Mouse (Mus musculus): ENCODE results near the gene Gng2. TPM values are rescaled to one million over a fixed set of nuclear protein-coding genes. Genes with fewer than 3 reads are reported as not detected.

Gene Gng2
- polyA plus RNA-seq, 1 experiment from 2014 or later = 201 TPM

- Histone ChIP-seq H3K9me3 (ENCODE audit: control insufficient read depth, low read length) (no peaks in the 10 kb centered on the region), H3K36me3 (ENCODE audit: control insufficient read depth, insufficient read depth, low read length) (no peaks in the 10 kb centered on the region), H3K4me1 (replicated peaks; ENCODE audit: control insufficient read depth, insufficient read depth, low read length) (no peaks in the 10 kb centered on the region), H3K27me3 (ENCODE audit: control insufficient read depth, insufficient read depth, low read length) (no peaks in the 10 kb centered on the region), H3K4me3 (ENCODE audit: low read depth, low read length) (no peak overlapping the region), H3K4me2 (replicated peaks; ENCODE audit: low read depth, low read length) (no peak overlapping the region), H3K9ac (ENCODE audit: low read depth, low read length) (no peak overlapping the region), H3K27ac (ENCODE audit: low read depth, low read length) (no peak overlapping the region)
- WGBS = 89% methylated on average over 3 of the region's 3 CpGs
- DNase-seq (ENCODE audit: low spot score) (no peak), ATAC-seq (ENCODE audit: low FRiP score) (no peak)
Observed at GRCm38 (mm10) chr14:19935084-19935483, 42.3 kb downstream of the Gng2 start.

- no peaks in the 10 kb centered on the region for H3K36me3 ChIP-seq (ENCODE audit: control insufficient read depth, insufficient read depth, low read length)
- DNase-seq (ENCODE audit: low spot score) = no peak
- no peaks in the 10 kb centered on the region for H3K4me1 ChIP-seq (replicated peaks; ENCODE audit: control insufficient read depth, insufficient read depth, low read length)
- H3K27me3 ChIP-seq (ENCODE audit: control insufficient read depth, insufficient read depth, low read length) = no peaks in the 10 kb centered on the region
- H3K27ac ChIP-seq (ENCODE audit: low read depth, low read length) = no peak overlapping the region
- no peak overlapping the region for H3K4me2 ChIP-seq (replicated peaks; ENCODE audit: low read depth, low read length)
- H3K9me3 ChIP-seq (ENCODE audit: control insufficient read depth, low read length) = no peaks in the 10 kb centered on the region
- H3K9ac ChIP-seq (ENCODE audit: low read depth, low read length) = no peak overlapping the region
- 78% methylated on average over 6 of the region's 6 CpGs for WGBS
- ATAC-seq (ENCODE audit: low FRiP score) = no peak
- H3K4me3 ChIP-seq (ENCODE audit: low read depth, low read length) = no peak overlapping the region
Observed at GRCm38 (mm10) chr14:19933314-19933713, 44.1 kb downstream of the Gng2 start.

GRCm38 (mm10) chr14:19927879-19928278, 49.5 kb downstream of the Gng2 start:
- WGBS = 47% methylated on average over 6 of the region's 6 CpGs
- no peak overlapping the region for H3K4me3 ChIP-seq (ENCODE audit: low read depth, low read length)
- no peak overlapping the region for H3K4me2 ChIP-seq (replicated peaks; ENCODE audit: low read depth, low read length)
- H3K27me3 ChIP-seq (ENCODE audit: control insufficient read depth, insufficient read depth, low read length) = no peaks in the 10 kb centered on the region
- no peak overlapping the region for H3K9ac ChIP-seq (ENCODE audit: low read depth, low read length)
- no peak overlapping the region for H3K27ac ChIP-seq (ENCODE audit: low read depth, low read length)
- ATAC-seq (ENCODE audit: low FRiP score) (no peak), DNase-seq (ENCODE audit: low spot score) (no peak)
- no peaks in the 10 kb centered on the region for H3K4me1 ChIP-seq (replicated peaks; ENCODE audit: control insufficient read depth, insufficient read depth, low read length)
- no peaks in the 10 kb centered on the region for H3K36me3 ChIP-seq (ENCODE audit: control insufficient read depth, insufficient read depth, low read length)
- H3K9me3 ChIP-seq (ENCODE audit: control insufficient read depth, low read length) = no peaks in the 10 kb centered on the region

- Histone ChIP-seq H3K4me3 (ENCODE audit: low read depth, low read length) (no peak overlapping the region), H3K27ac (ENCODE audit: low read depth, low read length) (no peak overlapping the region), H3K4me1 (replicated peaks; ENCODE audit: control insufficient read depth, insufficient read depth, low read length) (no peaks in the 10 kb centered on the region), H3K9me3 (ENCODE audit: control insufficient read depth, low read length) (no peaks in the 10 kb centered on the region), H3K4me2 (replicated peaks; ENCODE audit: low read depth, low read length) (no peak overlapping the region), H3K9ac (ENCODE audit: low read depth, low read length) (no peak overlapping the region), H3K27me3 (ENCODE audit: control insufficient read depth, insufficient read depth, low read length) (no peaks in the 10 kb centered on the region), H3K36me3 (ENCODE audit: control insufficient read depth, insufficient read depth, low read length) (no peaks in the 10 kb centered on the region)
- DNase-seq (ENCODE audit: low spot score) (no peak), ATAC-seq (ENCODE audit: low FRiP score) (no peak)
- WGBS = 57% methylated on average over 2 of the region's 2 CpGs
Observed at GRCm38 (mm10) chr14:19927156-19927555, 50.3 kb downstream of the Gng2 start.

- H3K36me3 ChIP-seq (ENCODE audit: control insufficient read depth, insufficient read depth, low read length) = no peaks in the 10 kb centered on the region
- no peak overlapping the region for H3K9ac ChIP-seq (ENCODE audit: low read depth, low read length)
- no peak overlapping the region for H3K4me3 ChIP-seq (ENCODE audit: low read depth, low read length)
- H3K9me3 ChIP-seq (ENCODE audit: control insufficient read depth, low read length) = no peaks in the 10 kb centered on the region
- 86% methylated on average over 8 of the region's 8 CpGs for WGBS
- DNase-seq (ENCODE audit: low spot score) (no peak), ATAC-seq (ENCODE audit: low FRiP score) (no peak)
- no peak overlapping the region for H3K4me2 ChIP-seq (replicated peaks; ENCODE audit: low read depth, low read length)
- no peaks in the 10 kb centered on the region for H3K27me3 ChIP-seq (ENCODE audit: control insufficient read depth, insufficient read depth, low read length)
- no peak overlapping the region for H3K27ac ChIP-seq (ENCODE audit: low read depth, low read length)
- H3K4me1 ChIP-seq (replicated peaks; ENCODE audit: control insufficient read depth, insufficient read depth, low read length) = no peaks in the 10 kb centered on the region
Observed at GRCm38 (mm10) chr14:19926312-19926711, 51.1 kb downstream of the Gng2 start.

- ATAC-seq (ENCODE audit: low FRiP score) (no peak), DNase-seq (ENCODE audit: low spot score) (no peak)
- H3K4me2 ChIP-seq (replicated peaks; ENCODE audit: low read depth, low read length) = no peak overlapping the region
- H3K36me3 ChIP-seq (ENCODE audit: control insufficient read depth, insufficient read depth, low read length) = no peaks in the 10 kb centered on the region
- H3K9ac ChIP-seq (ENCODE audit: low read depth, low read length) = no peak overlapping the region
- H3K27me3 ChIP-seq (ENCODE audit: control insufficient read depth, insufficient read depth, low read length) = no peaks in the 10 kb centered on the region
- 79% methylated on average over 6 of the region's 6 CpGs for WGBS
- no peaks in the 10 kb centered on the region for H3K9me3 ChIP-seq (ENCODE audit: control insufficient read depth, low read length)
- no peak overlapping the region for H3K27ac ChIP-seq (ENCODE audit: low read depth, low read length)
- H3K4me1 ChIP-seq (replicated peaks; ENCODE audit: control insufficient read depth, insufficient read depth, low read length) = no peaks in the 10 kb centered on the region
- no peak overlapping the region for H3K4me3 ChIP-seq (ENCODE audit: low read depth, low read length)
Observed at GRCm38 (mm10) chr14:19925157-19925556, 52.3 kb downstream of the Gng2 start.

- H3K4me1 ChIP-seq (replicated peaks; ENCODE audit: control insufficient read depth, insufficient read depth, low read length) = no peaks in the 10 kb centered on the region
Observed at GRCm38 (mm10) chr14:19924086-19924485, 53.3 kb downstream of the Gng2 start.

GRCm38 (mm10) chr14:19920254-19920691, 57.2 kb downstream of the Gng2 start:
- no peak overlapping the region for H3K4me3 ChIP-seq (ENCODE audit: low read depth, low read length)
- ATAC-seq (ENCODE audit: low FRiP score) (peak; percentile 86), DNase-seq (ENCODE audit: low spot score) (peak; percentile 58)
- no peak overlapping the region for H3K4me2 ChIP-seq (replicated peaks; ENCODE audit: low read depth, low read length)
- peak overlapping the region; percentile 64 for H3K27ac ChIP-seq (ENCODE audit: low read depth, low read length)
- no peaks in the 10 kb centered on the region for H3K27me3 ChIP-seq (ENCODE audit: control insufficient read depth, insufficient read depth, low read length)
- H3K36me3 ChIP-seq (ENCODE audit: control insufficient read depth, insufficient read depth, low read length) = no peaks in the 10 kb centered on the region
- H3K4me1 ChIP-seq (replicated peaks; ENCODE audit: control insufficient read depth, insufficient read depth, low read length) = no peaks in the 10 kb centered on the region
- WGBS = 21% methylated on average over 13 of the region's 13 CpGs
- H3K9ac ChIP-seq (ENCODE audit: low read depth, low read length) = no peak overlapping the region
- no peaks in the 10 kb centered on the region for H3K9me3 ChIP-seq (ENCODE audit: control insufficient read depth, low read length)

More at GRCm38 (mm10) chr14:19924086-19924485, 53.3 kb downstream of the Gng2 start:
- ATAC-seq (ENCODE audit: low FRiP score) (no peak), DNase-seq (ENCODE audit: low spot score) (no peak)
- 91% methylated on average over 2 of the region's 2 CpGs for WGBS
- no peaks in the 10 kb centered on the region for H3K9me3 ChIP-seq (ENCODE audit: control insufficient read depth, low read length)
- no peaks in the 10 kb centered on the region for H3K27me3 ChIP-seq (ENCODE audit: control insufficient read depth, insufficient read depth, low read length)
- H3K4me2 ChIP-seq (replicated peaks; ENCODE audit: low read depth, low read length) = no peak overlapping the region
- H3K36me3 ChIP-seq (ENCODE audit: control insufficient read depth, insufficient read depth, low read length) = no peaks in the 10 kb centered on the region
- H3K4me3 ChIP-seq (ENCODE audit: low read depth, low read length) = no peak overlapping the region
- no peak overlapping the region for H3K27ac ChIP-seq (ENCODE audit: low read depth, low read length)
- H3K9ac ChIP-seq (ENCODE audit: low read depth, low read length) = no peak overlapping the region

GRCm38 (mm10) chr14:19919789-19920188, 57.6 kb downstream of the Gng2 start:
- H3K9ac ChIP-seq (ENCODE audit: low read depth, low read length) = no peak overlapping the region
- H3K4me3 ChIP-seq (ENCODE audit: low read depth, low read length) = no peak overlapping the region
- H3K9me3 ChIP-seq (ENCODE audit: control insufficient read depth, low read length) = no peaks in the 10 kb centered on the region
- DNase-seq (ENCODE audit: low spot score) = no peak
- 67% methylated on average over 7 of the region's 7 CpGs for WGBS
- H3K27me3 ChIP-seq (ENCODE audit: control insufficient read depth, insufficient read depth, low read length) = no peaks in the 10 kb centered on the region
- peak; percentile 36; the same call in 1 of the 2 replicates for ATAC-seq (ENCODE audit: low FRiP score)
- peak overlapping the region; percentile 64 for H3K27ac ChIP-seq (ENCODE audit: low read depth, low read length)
- H3K4me1 ChIP-seq (replicated peaks; ENCODE audit: control insufficient read depth, insufficient read depth, low read length) = no peaks in the 10 kb centered on the region
- H3K36me3 ChIP-seq (ENCODE audit: control insufficient read depth, insufficient read depth, low read length) = no peaks in the 10 kb centered on the region
- no peak overlapping the region for H3K4me2 ChIP-seq (replicated peaks; ENCODE audit: low read depth, low read length)

Measured in hindbrain, embryonic 11.5 days (tissue).